Mouse (Mus musculus): ENCODE measurements around the gene Jph3. TPM values are rescaled to one million over a fixed set of nuclear protein-coding genes. Genes with fewer than 3 reads are reported as not detected.

The Jph3 gene
- total RNA-seq (2014; rRNA removed) (63.2 and 70.2 TPM in 2 replicates), polyA plus RNA-seq (2015; fragmentation: Nextera tagmentation; extraction: Ambion mirVana) (109 and 110 TPM in 2 replicates)

GRCm38 (mm10) chr8:121729323-121729722 is at the start of gene Jph3:
Jph3 (plus strand) TSS chr8:121729623.
- no peaks in the 10 kb centered on the region for H3K9me3 ChIP-seq (ENCODE audit: low read length)
- H3K36me3 ChIP-seq (ENCODE audit: insufficient read depth, low read length) = no peaks in the 10 kb centered on the region
- WGBS = 9% methylated on average over 12 of the region's 12 CpGs
- DNase-seq (ENCODE audit: low spot score) = no peak
- H3K9ac ChIP-seq (replicated peaks; ENCODE audit: low read length, poor library complexity, severe bottlenecking) = peak within 1 kb of the TSS; percentile 81
- ATAC-seq (ENCODE audit: low FRiP score) = no peak
- no peak for TF ChIP-seq CTCF (IDR thresholded peaks at IDR 0.05)
- H3K4me1 ChIP-seq (ENCODE audit: insufficient read depth, low read length) = peaks cover 19% of the 10 kb centered on the region
- H3K27ac ChIP-seq (ENCODE audit: low read depth, low read length) = peak within 1 kb of the TSS; percentile 67; the same call in 1 of the 2 replicates
- H3K27me3 ChIP-seq (ENCODE audit: insufficient read depth, low read length) = no peaks in the 10 kb centered on the region
- peak within 1 kb of the TSS; percentile 58 for H3K4me3 ChIP-seq (ENCODE audit: low read depth, low read length)
- peak within 1 kb of the TSS; percentile 65 for H3K4me2 ChIP-seq (ENCODE audit: low read depth, low read length, poor library complexity, severe bottlenecking)

- no peaks in the 10 kb centered on the region for H3K36me3 ChIP-seq (ENCODE audit: insufficient read depth, low read length)
- H3K4me3 ChIP-seq (ENCODE audit: low read depth, low read length) = no peak overlapping the region
- ATAC-seq (ENCODE audit: low FRiP score) = no peak
- no peak for DNase-seq (ENCODE audit: low spot score)
- no peaks in the 10 kb centered on the region for H3K9me3 ChIP-seq (ENCODE audit: low read length)
- WGBS = 85% methylated on average over 4 of the region's 4 CpGs
- TF ChIP-seq CTCF (IDR thresholded peaks at IDR 0.05) = no peak
- H3K27me3 ChIP-seq (ENCODE audit: insufficient read depth, low read length) = no peaks in the 10 kb centered on the region
- H3K4me1 ChIP-seq (ENCODE audit: insufficient read depth, low read length) = no peaks in the 10 kb centered on the region
- H3K27ac ChIP-seq (ENCODE audit: low read depth, low read length) = no peak overlapping the region
- no peak overlapping the region for H3K4me2 ChIP-seq (ENCODE audit: low read depth, low read length, poor library complexity, severe bottlenecking)
- no peak overlapping the region for H3K9ac ChIP-seq (replicated peaks; ENCODE audit: low read length, poor library complexity, severe bottlenecking)
Observed at GRCm38 (mm10) chr8:121680896-121681295, 48.5 kb upstream of the Jph3 start.

- H3K4me3 ChIP-seq (ENCODE audit: low read depth, low read length) = no peak overlapping the region
- no peaks in the 10 kb centered on the region for H3K36me3 ChIP-seq (ENCODE audit: insufficient read depth, low read length)
- H3K4me2 ChIP-seq (ENCODE audit: low read depth, low read length, poor library complexity, severe bottlenecking) = no peak overlapping the region
- DNase-seq (ENCODE audit: low spot score) (no peak), ATAC-seq (ENCODE audit: low FRiP score) (no peak)
- 51% methylated on average over 10 of the region's 10 CpGs for WGBS
- H3K9me3 ChIP-seq (ENCODE audit: low read length) = no peaks in the 10 kb centered on the region
- TF ChIP-seq CTCF (IDR thresholded peaks at IDR 0.05) = no peak
- no peak overlapping the region for H3K9ac ChIP-seq (replicated peaks; ENCODE audit: low read length, poor library complexity, severe bottlenecking)
- no peaks in the 10 kb centered on the region for H3K27me3 ChIP-seq (ENCODE audit: insufficient read depth, low read length)
- no peaks in the 10 kb centered on the region for H3K4me1 ChIP-seq (ENCODE audit: insufficient read depth, low read length)
- no peak overlapping the region for H3K27ac ChIP-seq (ENCODE audit: low read depth, low read length)
Observed at GRCm38 (mm10) chr8:121681457-121681856, 48.0 kb upstream of the Jph3 start.

- H3K4me3 ChIP-seq (ENCODE audit: low read depth, low read length) = no peak overlapping the region
- no peak for ATAC-seq (ENCODE audit: low FRiP score)
- H3K27me3 ChIP-seq (ENCODE audit: insufficient read depth, low read length) = no peaks in the 10 kb centered on the region
- no peaks in the 10 kb centered on the region for H3K36me3 ChIP-seq (ENCODE audit: insufficient read depth, low read length)
- no peak overlapping the region for H3K9ac ChIP-seq (replicated peaks; ENCODE audit: low read length, poor library complexity, severe bottlenecking)
- DNase-seq (ENCODE audit: low spot score) = no peak
- no peak overlapping the region for H3K27ac ChIP-seq (ENCODE audit: low read depth, low read length)
- TF ChIP-seq CTCF (IDR thresholded peaks at IDR 0.05) = no peak
- H3K4me1 ChIP-seq (ENCODE audit: insufficient read depth, low read length) = peaks cover 4% of the 10 kb centered on the region; the same call in 1 of the 2 replicates
- H3K9me3 ChIP-seq (ENCODE audit: low read length) = no peaks in the 10 kb centered on the region
- no peak overlapping the region for H3K4me2 ChIP-seq (ENCODE audit: low read depth, low read length, poor library complexity, severe bottlenecking)
- WGBS = 79% methylated on average over 10 of the region's 10 CpGs
Observed at GRCm38 (mm10) chr8:121683083-121683832, 46.2 kb upstream of the Jph3 start.

- no peak overlapping the region for H3K4me3 ChIP-seq (ENCODE audit: low read depth, low read length)
- H3K9ac ChIP-seq (replicated peaks; ENCODE audit: low read length, poor library complexity, severe bottlenecking) = no peak overlapping the region
- ATAC-seq (ENCODE audit: low FRiP score) = no peak
- peak; percentile 62 for TF ChIP-seq CTCF (IDR thresholded peaks at IDR 0.05)
- H3K27ac ChIP-seq (ENCODE audit: low read depth, low read length) = no peak overlapping the region
- H3K4me1 ChIP-seq (ENCODE audit: insufficient read depth, low read length) = peaks cover 7% of the 10 kb centered on the region; the same call in 1 of the 2 replicates
- 30% methylated on average over 4 of the region's 4 CpGs for WGBS
- no peaks in the 10 kb centered on the region for H3K27me3 ChIP-seq (ENCODE audit: insufficient read depth, low read length)
- DNase-seq (ENCODE audit: low spot score) = no peak
- H3K4me2 ChIP-seq (ENCODE audit: low read depth, low read length, poor library complexity, severe bottlenecking) = no peak overlapping the region
- H3K36me3 ChIP-seq (ENCODE audit: insufficient read depth, low read length) = no peaks in the 10 kb centered on the region
- no peaks in the 10 kb centered on the region for H3K9me3 ChIP-seq (ENCODE audit: low read length)
Observed at GRCm38 (mm10) chr8:121685419-121685818, 44.0 kb upstream of the Jph3 start.

- Histone ChIP-seq H3K4me2 (ENCODE audit: low read depth, low read length, poor library complexity, severe bottlenecking) (no peak overlapping the region), H3K36me3 (ENCODE audit: insufficient read depth, low read length) (no peaks in the 10 kb centered on the region), H3K27ac (ENCODE audit: low read depth, low read length) (peak overlapping the region; percentile 91), H3K9ac (replicated peaks; ENCODE audit: low read length, poor library complexity, severe bottlenecking) (peak overlapping the region; percentile 33; the same call in 1 of the 2 replicates), H3K4me1 (ENCODE audit: insufficient read depth, low read length) (peaks cover 7% of the 10 kb centered on the region; the same call in 1 of the 2 replicates), H3K27me3 (ENCODE audit: insufficient read depth, low read length) (no peaks in the 10 kb centered on the region), H3K4me3 (ENCODE audit: low read depth, low read length) (no peak overlapping the region), H3K9me3 (ENCODE audit: low read length) (no peaks in the 10 kb centered on the region)
- TF ChIP-seq CTCF (IDR thresholded peaks at IDR 0.05) = peak; percentile 16; the same call in 1 of the 2 replicates
- WGBS = 46% methylated on average over 14 of the region's 14 CpGs
- peak; percentile 91 for DNase-seq (ENCODE audit: low spot score)
- ATAC-seq (ENCODE audit: low FRiP score) = peak; percentile 80
Observed at GRCm38 (mm10) chr8:121687455-121688161, 41.8 kb upstream of the Jph3 start.
